Mouse (Mus musculus) v-Abl transformed pro-B cells (cell line): Measurements from ENCODE around the gene Rragb.
"Not testable (repeated sequence)": the region's sequence is repeated elsewhere in the genome, so short reads cannot be mapped to it uniquely, and the experiment has no call there.

Source experiments
- in situ Hi-C, 2 experiments: fragments of 400-800 bp; cut with MboI; formaldehyde crosslinking; loops; one replicate each; pipeline ENCODE4 v1.15.1; 2025; ENCODE audit not compliant: unreplicated experiment in 2 of 2

Rragb gene

DNA sequence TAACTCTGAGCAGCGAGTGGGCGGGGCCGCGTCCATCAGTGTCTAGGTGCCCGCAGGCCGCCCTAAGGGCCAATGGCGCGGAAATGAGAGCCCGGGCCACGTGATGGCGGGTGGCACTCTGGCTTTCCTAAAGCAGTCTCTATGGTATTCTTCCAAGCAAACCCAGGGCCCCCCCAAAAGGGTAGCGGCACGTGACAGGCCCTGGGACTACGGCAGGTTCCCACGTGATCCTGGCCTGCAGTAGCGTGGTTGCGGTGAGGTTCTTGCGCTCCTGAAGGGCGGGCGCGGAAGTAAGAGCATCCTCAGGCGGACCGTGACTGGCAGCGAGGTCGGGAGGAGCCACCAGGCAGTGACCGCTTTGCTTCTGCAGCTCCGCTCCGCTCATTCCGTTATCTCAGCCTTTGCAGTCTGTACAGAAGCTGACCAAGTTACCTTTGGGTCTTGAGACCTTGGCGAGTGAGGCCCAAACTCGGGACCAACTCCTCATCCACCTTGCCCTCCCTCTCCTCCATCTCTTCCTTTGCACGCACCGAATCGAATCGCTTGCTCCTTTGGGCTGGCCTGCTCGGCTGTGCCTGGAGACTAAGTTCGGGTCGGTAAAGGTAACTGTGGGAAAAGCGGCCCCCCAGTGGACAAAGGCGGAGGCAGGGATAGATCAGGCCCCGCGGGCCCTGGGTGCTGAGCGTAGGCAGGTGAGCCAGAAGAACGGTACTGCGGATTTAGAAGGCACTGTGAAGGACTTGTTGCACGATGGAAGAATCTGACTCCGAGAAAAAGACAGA, at the start of gene Rragb:
TSS of gene Rragb (plus strand) at position 248 of the 782 bp plus-strand sequence.
- in situ Hi-C loops: no loop called here

GRCm38 (mm10) chrX:153118486-153118885, 21.3 kb upstream of the Rragb start, which contains the start of gene Foxr2:
Gene Foxr2, plus strand, starts transcription at chrX:153118786.
- in situ Hi-C loops: no loop called here

GRCm38 (mm10) chrX:153119013-153119412, 20.8 kb upstream of the Rragb start:
- in situ Hi-C loops: no loop called here

DNA sequence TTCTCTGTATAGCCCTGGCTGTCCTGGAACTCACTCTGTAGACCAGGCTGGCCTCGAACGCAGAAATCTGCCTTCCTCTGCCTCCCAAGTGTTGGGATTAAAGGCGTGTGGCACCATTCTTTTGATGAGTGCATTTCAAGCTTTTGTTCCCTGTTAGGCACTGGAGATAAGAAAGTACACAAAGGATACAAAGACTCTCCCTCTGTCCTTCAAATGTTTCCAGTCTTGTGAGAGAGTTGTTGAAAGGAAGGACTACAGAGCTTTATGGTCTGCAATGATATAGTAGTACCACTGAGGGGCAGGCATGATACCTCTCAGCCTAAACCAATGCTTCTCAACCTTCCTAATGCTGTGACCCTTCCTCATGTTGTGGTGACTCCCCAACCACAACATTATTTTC, 2.9 kb downstream of the Rragb start:
- in situ Hi-C loops: no loop called here

- in situ Hi-C loops: loop anchor here (5.0 to 25.0 kb wide), 7 partner anchors 147 to 561 kb away; partner anchors contain the start of genes Nbdy (in 1 of the 2), Ubqln2 (in 1 of the 2) and Usp51 (in 1 of the 2)
These were observed 12.0 kb downstream of the Rragb start for GRCm38 (mm10) chrX:153151766-153152165.

GRCm38 (mm10) chrX:153155322-153155721, 15.5 kb downstream of the Rragb start:
- in situ Hi-C loops: loop anchor here (10.0 to 25.0 kb wide), 6 partner anchors 151 to 557 kb away; partner anchors contain the start of genes Nbdy (in 1 of the 2), Ubqln2 (in 1 of the 2) and Usp51 (in 1 of the 2)

DNA sequence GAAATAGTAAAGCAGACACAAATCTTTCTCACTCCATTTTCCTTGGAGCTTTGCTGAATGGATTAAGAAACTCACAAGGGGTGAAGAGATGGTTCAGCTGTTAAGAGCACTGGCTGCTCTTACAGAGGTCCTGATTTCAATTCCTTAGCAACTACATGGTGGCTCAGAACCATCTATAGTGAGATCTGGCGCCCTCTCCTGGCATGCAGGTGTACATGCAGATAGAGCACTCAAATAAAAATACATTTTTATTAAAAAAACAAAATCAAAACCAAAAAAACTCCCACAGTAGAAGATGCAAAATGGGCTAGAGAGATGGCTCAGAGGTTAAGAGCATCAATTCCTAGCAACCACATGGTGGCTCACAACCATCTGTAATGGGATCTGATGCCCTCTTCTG, 35.0 kb downstream of the Rragb start:
- in situ Hi-C loops: loop anchor here (10.0 to 25.0 kb wide), 6 partner anchors 190 to 538 kb away; partner anchors contain the start of genes Nbdy (in 1 of the 2) and Ubqln2 (in 1 of the 2)

DNA sequence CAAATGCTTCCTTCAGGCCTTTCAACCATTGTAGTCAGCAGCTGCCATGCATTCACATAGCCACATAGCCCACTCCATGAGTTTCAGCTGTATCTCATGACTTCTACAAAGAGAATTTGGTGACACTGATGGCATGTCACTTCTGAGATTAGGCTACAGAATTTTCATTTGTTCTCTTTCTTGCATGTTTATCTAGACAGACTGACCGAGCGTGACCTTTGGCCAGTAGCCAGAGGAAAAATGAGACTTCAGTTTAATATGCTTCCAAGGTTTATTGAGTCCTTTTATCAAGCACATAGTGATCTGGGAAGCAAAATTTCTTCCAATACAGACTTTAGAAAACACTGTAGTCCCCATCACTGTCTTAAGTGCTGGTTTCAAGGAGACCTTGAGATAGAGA, 42.4 kb downstream of the Rragb start:
- in situ Hi-C loops: no loop called here

DNA sequence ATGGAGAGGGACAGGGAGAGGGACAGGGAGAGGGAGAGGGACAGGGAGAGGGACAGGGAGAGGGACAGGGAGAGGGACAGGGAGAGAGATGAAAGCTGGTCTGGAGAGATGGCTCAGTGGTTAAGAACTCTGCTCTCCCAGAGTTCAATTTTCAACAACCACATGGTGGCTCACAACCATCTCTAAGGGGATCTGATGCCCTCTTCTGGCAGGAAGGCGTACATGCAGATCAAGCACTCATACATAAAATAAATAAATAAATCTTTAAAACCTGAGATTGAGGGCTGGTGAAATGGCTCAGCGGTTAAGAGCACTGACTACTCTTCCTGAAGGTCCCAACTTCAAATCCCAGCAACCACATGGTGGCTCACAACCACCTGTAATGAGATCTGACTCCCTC, 59.4 kb downstream of the Rragb start:
- in situ Hi-C loops: not testable (repeated sequence)

GRCm38 (mm10) chrX:153211101-153211500, 71.3 kb downstream of the Rragb start:
- in situ Hi-C loops: no loop called here
